Mouse (Mus musculus) intestine, embryonic 14.5 days (tissue): ENCODE data around the gene Tppp3. TPM values are rescaled to one million over a fixed set of nuclear protein-coding genes. Genes with fewer than 3 reads are reported as not detected.

Experiments
- ATAC-seq: fragments of 200-750 bp; cut with Nextera tagmentation; replicated peaks from 2 replicates; pipeline ENCODE4 v1.8.0; 2017; ENCODE audit warnings: low read depth, moderate number of reproducible peaks, moderate TSS enrichment, moderate library complexity; ENCODE audit not compliant: low FRiP score, low TSS enrichment
- DNase-seq: peaks from one replicate; pipeline ENCODE4 v3.0.0-alpha.2; 2018; ENCODE audit warnings: low spot score
- H3K27ac ChIP-seq: fragments of 300-500 bp; sonication (generic); 2 replicates; pipeline ENCODE4 v1.5.1; 2014; ENCODE audit warnings: low read depth, mild to moderate bottlenecking, control low read depth
- H3K27me3 ChIP-seq: fragments of 300-500 bp; sonication (generic); replicated peaks from 2 replicates; pipeline ENCODE4 v1.6.1; 2014; ENCODE audit warnings: low read length, control low read depth; ENCODE audit not compliant: control insufficient read depth, insufficient read depth
- H3K36me3 ChIP-seq: fragments of 300-500 bp; sonication (generic); 2 replicates; pipeline ENCODE4 v1.6.1; 2014; ENCODE audit warnings: low read length, control low read depth; ENCODE audit not compliant: control insufficient read depth, insufficient read depth
- H3K4me1 ChIP-seq: fragments of 300-500 bp; sonication (generic); replicated peaks from 2 replicates; pipeline ENCODE4 v1.6.1; 2014; ENCODE audit warnings: low read length, control low read depth, mixed read lengths; ENCODE audit not compliant: control insufficient read depth, insufficient read depth
- H3K4me2 ChIP-seq: fragments of 300-500 bp; sonication (generic); 2 replicates; pipeline ENCODE4 v1.6.1; 2014; ENCODE audit warnings: low read length
- H3K4me3 ChIP-seq: fragments of 300-500 bp; sonication (generic); 2 replicates; pipeline ENCODE4 v1.5.1; 2014; ENCODE audit warnings: low read depth, low read length, control low read depth, mixed read lengths
- H3K9ac ChIP-seq: fragments of 300-500 bp; sonication (generic); 2 replicates; pipeline ENCODE4 v1.6.1; 2014; ENCODE audit warnings: mild to moderate bottlenecking, low read length
- H3K9me3 ChIP-seq: fragments of 300-500 bp; sonication (generic); 2 replicates; pipeline ENCODE4 v1.6.1; 2016; ENCODE audit warnings: low read length, control low read depth; ENCODE audit not compliant: control insufficient read depth
- WGBS: fragments of 180-500 bp; shearing (Covaris S2); extraction: QIAGEN DNeasy Blood & Tissue Kit; methylation state at CpG from one replicate; pipeline ENCODE4 v1.1.7; 2014; 5-methylcytosine and 5-hydroxymethylcytosine counted together
- polyA plus RNA-seq: library from polyadenylated mRNA; unstranded; fragments of >200 nt; fragmentation: Nextera tagmentation; extraction: Ambion mirVana; gene quantifications from 2 replicates; pipeline ENCODE4 v1.2.1, GENCODE M21; 2014

Tppp3 gene
- polyA plus RNA-seq, 1 experiment from 2014 or later = 36.2 TPM

GRCm38 (mm10) chr8:105494566-105494965 lies 23.2 kb upstream of the Tppp3 start:
- H3K36me3 ChIP-seq = no peaks in the 10 kb centered on the region
- ATAC-seq = no peak
- H3K27me3 ChIP-seq = no peaks in the 10 kb centered on the region
- H3K4me3 ChIP-seq = no peak overlapping the region
- DNase-seq = no peak
- no peak overlapping the region for H3K27ac ChIP-seq
- 76% methylated on average over 3 of the region's 3 CpGs for WGBS
- no peak overlapping the region for H3K9ac ChIP-seq
- peaks cover 16% of the 10 kb centered on the region; the same call in 1 of the 2 replicates for H3K4me1 ChIP-seq
- H3K9me3 ChIP-seq = no peaks in the 10 kb centered on the region
- H3K4me2 ChIP-seq = no peak overlapping the region

GRCm38 (mm10) chr8:105493495-105493894 lies 22.2 kb upstream of the Tppp3 start:
- WGBS = 32% methylated on average over 3 of the region's 3 CpGs

GRCm38 (mm10) chr8:105489281-105489680 lies 18.0 kb upstream of the Tppp3 start:
- no peaks in the 10 kb centered on the region for H3K27me3 ChIP-seq
- WGBS = 41% methylated on average over 1 of the region's 1 CpGs
- H3K9me3 ChIP-seq = no peaks in the 10 kb centered on the region
- 0 out of 2 replicates have a peak, but pooled peaks cover 2% of the 10 kb centered on the region for H3K4me1 ChIP-seq
- H3K4me2 ChIP-seq = no peak overlapping the region
- no peak overlapping the region for H3K9ac ChIP-seq
- H3K36me3 ChIP-seq = peaks cover 10% of the 10 kb centered on the region; the same call in 1 of the 2 replicates
- no peak overlapping the region for H3K4me3 ChIP-seq
- no peak overlapping the region for H3K27ac ChIP-seq
- ATAC-seq (no peak), DNase-seq (no peak)

More at GRCm38 (mm10) chr8:105493495-105493894, 22.2 kb upstream of the Tppp3 start:
- Histone ChIP-seq H3K27me3 (no peaks in the 10 kb centered on the region), H3K9ac (no peak overlapping the region), H3K4me1 (peaks cover 16% of the 10 kb centered on the region; the same call in 1 of the 2 replicates), H3K9me3 (no peaks in the 10 kb centered on the region), H3K36me3 (no peaks in the 10 kb centered on the region), H3K4me2 (no peak overlapping the region), H3K4me3 (no peak overlapping the region), H3K27ac (no peak overlapping the region)
- no peak for ATAC-seq
- no peak for DNase-seq

GRCm38 (mm10) chr8:105488082-105488481 lies 16.8 kb upstream of the Tppp3 start:
- Histone ChIP-seq H3K9me3 (no peaks in the 10 kb centered on the region), H3K9ac (no peak overlapping the region), H3K4me1 (no peaks in the 10 kb centered on the region), H3K36me3 (peaks cover 14% of the 10 kb centered on the region; the same call in 1 of the 2 replicates), H3K27me3 (no peaks in the 10 kb centered on the region), H3K4me3 (no peak overlapping the region), H3K4me2 (no peak overlapping the region), H3K27ac (no peak overlapping the region)
- ATAC-seq = no peak
- WGBS = 67% methylated on average over 3 of the region's 3 CpGs
- no peak for DNase-seq

GRCm38 (mm10) chr8:105484392-105484791 lies 13.1 kb upstream of the Tppp3 start:
- no peak overlapping the region for H3K27ac ChIP-seq
- H3K9ac ChIP-seq = no peak overlapping the region
- no peak overlapping the region for H3K4me3 ChIP-seq
- ATAC-seq = no peak
- WGBS = 55% methylated on average over 2 of the region's 2 CpGs
- 0 out of 2 replicates have a peak, but pooled peaks cover 3% of the 10 kb centered on the region for H3K4me1 ChIP-seq
- DNase-seq = peak; percentile 82
- no peak overlapping the region for H3K4me2 ChIP-seq
- no peaks in the 10 kb centered on the region for H3K27me3 ChIP-seq
- H3K36me3 ChIP-seq = peaks cover 14% of the 10 kb centered on the region; the same call in 1 of the 2 replicates
- no peaks in the 10 kb centered on the region for H3K9me3 ChIP-seq

- DNase-seq (no peak), ATAC-seq (peak; percentile 14; the same call in 1 of the 2 replicates)
- Histone ChIP-seq H3K9me3 (no peaks in the 10 kb centered on the region), H3K4me1 (0 out of 2 replicates have a peak, but pooled peaks cover 3% of the 10 kb centered on the region), H3K36me3 (peaks cover 14% of the 10 kb centered on the region; the same call in 1 of the 2 replicates), H3K4me3 (no peak overlapping the region), H3K27me3 (no peaks in the 10 kb centered on the region), H3K9ac (no peak overlapping the region), H3K27ac (no peak overlapping the region), H3K4me2 (no peak overlapping the region)
- WGBS = 60% methylated on average over 3 of the region's 3 CpGs
These were observed 12.7 kb upstream of the Tppp3 start for GRCm38 (mm10) chr8:105484030-105484368.

- H3K4me1 ChIP-seq = 0 out of 2 replicates have a peak, but pooled peaks cover 3% of the 10 kb centered on the region
- H3K4me3 ChIP-seq = no peak overlapping the region
- no peaks in the 10 kb centered on the region for H3K9me3 ChIP-seq
- peaks cover 14% of the 10 kb centered on the region; the same call in 1 of the 2 replicates for H3K36me3 ChIP-seq
- H3K27ac ChIP-seq = no peak overlapping the region
- DNase-seq (no peak), ATAC-seq (peak; percentile 28; the same call in 1 of the 2 replicates)
- H3K9ac ChIP-seq = no peak overlapping the region
- 40% methylated on average over 14 of the region's 14 CpGs for WGBS
- H3K4me2 ChIP-seq = no peak overlapping the region
- H3K27me3 ChIP-seq = no peaks in the 10 kb centered on the region
These were observed 12.1 kb upstream of the Tppp3 start for GRCm38 (mm10) chr8:105483212-105484029.

- Histone ChIP-seq H3K4me2 (no peak overlapping the region), H3K9me3 (no peaks in the 10 kb centered on the region), H3K27me3 (no peaks in the 10 kb centered on the region), H3K27ac (no peak overlapping the region), H3K36me3 (peaks cover 14% of the 10 kb centered on the region; the same call in 1 of the 2 replicates), H3K9ac (no peak overlapping the region), H3K4me3 (no peak overlapping the region), H3K4me1 (0 out of 2 replicates have a peak, but pooled peaks cover 3% of the 10 kb centered on the region)
- 75% methylated on average over 8 of the region's 8 CpGs for WGBS
- no peak for DNase-seq
- no peak for ATAC-seq
These were observed 10.8 kb upstream of the Tppp3 start for GRCm38 (mm10) chr8:105482123-105482522.
